Mouse (Mus musculus) liver, postnatal 0 days (tissue): ENCODE results near the gene Il12rb1. TPM values are rescaled to one million over a fixed set of nuclear protein-coding genes. Genes with fewer than 3 reads are reported as not detected.

ENCODE experiments used
- ATAC-seq: fragments of 200-750 bp; cut with Nextera tagmentation; 2 replicates; pipeline ENCODE4 v1.8.0; 2017; ENCODE audit warnings: mild to moderate bottlenecking, moderate library complexity
- DNase-seq: peaks from one replicate; pipeline ENCODE4 v3.0.0-alpha.2; 2016
- H3K27ac ChIP-seq: fragments of 300-500 bp; sonication (generic); 2 replicates; pipeline ENCODE4 v1.5.1; 2014; ENCODE audit warnings: antibody characterized with exemption, moderate library complexity, mild to moderate bottlenecking, low read depth
- H3K27me3 ChIP-seq: fragments of 300-500 bp; sonication (generic); 2 replicates; pipeline ENCODE4 v1.6.1; 2014; ENCODE audit warnings: low read length, control low read depth, mixed read lengths; ENCODE audit not compliant: insufficient read depth
- H3K36me3 ChIP-seq: fragments of 300-500 bp; sonication (generic); replicated peaks from 2 replicates; pipeline ENCODE4 v1.6.1; 2014; ENCODE audit warnings: mild to moderate bottlenecking, control low read depth, low read length, moderate library complexity, mixed read lengths; ENCODE audit not compliant: insufficient read depth
- H3K4me1 ChIP-seq: fragments of 300-500 bp; sonication (generic); 2 replicates; pipeline ENCODE4 v1.6.1; 2014; ENCODE audit warnings: antibody characterized with exemption, mild to moderate bottlenecking, control low read depth; ENCODE audit not compliant: insufficient read depth
- H3K4me2 ChIP-seq: fragments of 300-500 bp; sonication (generic); 2 replicates; pipeline ENCODE4 v1.6.1; 2014; ENCODE audit warnings: low read depth, mild to moderate bottlenecking, low read length, moderate library complexity, mixed read lengths
- H3K4me3 ChIP-seq: fragments of 300-500 bp; sonication (generic); 2 replicates; pipeline ENCODE4 v1.5.1; 2014; ENCODE audit warnings: low read depth, low read length
- H3K9ac ChIP-seq: fragments of 300-500 bp; sonication (generic); replicated peaks from 2 replicates; pipeline ENCODE4 v1.6.1; 2014; ENCODE audit warnings: mild to moderate bottlenecking, moderate library complexity
- H3K9me3 ChIP-seq: fragments of 300-500 bp; sonication (generic); 2 replicates; pipeline ENCODE4 v1.6.1; 2016; ENCODE audit warnings: mild to moderate bottlenecking, control low read depth, low read length, mixed read lengths
- CTCF ChIP-seq: sonication (generic); IDR thresholded peaks from 2 replicates; pipeline ENCODE4 v1.5.1; 2016; ENCODE audit warnings: antibody characterized with exemption, low read depth
- EP300 ChIP-seq: IDR thresholded peaks from 2 replicates; pipeline ENCODE4 v1.6.1; 2016; ENCODE audit warnings: antibody characterized with exemption, low read depth, mild to moderate bottlenecking
- WGBS: fragments of 180-500 bp; shearing (Covaris S2); extraction: QIAGEN DNeasy Blood & Tissue Kit; methylation state at CpG from one replicate; pipeline ENCODE4 v1.1.7; 2014; ENCODE audit not compliant: insufficient replicate concordance; 5-methylcytosine and 5-hydroxymethylcytosine counted together
- polyA plus RNA-seq: library from polyadenylated mRNA; unstranded; fragments of >200 nt; fragmentation: Nextera tagmentation; extraction: Ambion mirVana; gene quantifications from 2 replicates; pipeline ENCODE4 v1.2.1, GENCODE M21; 2015

Il12rb1 gene
- polyA plus RNA-seq, 1 experiment from 2014 or later = 0.25 TPM

- WGBS = 86% methylated on average over 12 of the region's 12 CpGs
- TF ChIP-seq EP300 (no peak), CTCF (no peak)
- Histone ChIP-seq H3K9ac (no peak overlapping the region; the same call in 1 of the 2 replicates), H3K36me3 (peaks cover 15% of the 10 kb centered on the region), H3K4me1 (peaks cover 28% of the 10 kb centered on the region), H3K27ac (no peak overlapping the region), H3K9me3 (no peaks in the 10 kb centered on the region), H3K4me2 (peak overlapping the region; percentile 7; the same call in 1 of the 2 replicates), H3K27me3 (no peaks in the 10 kb centered on the region), H3K4me3 (no peak overlapping the region)
- DNase-seq (no peak), ATAC-seq (no peak)
Observed at GRCm38 (mm10) chr8:70836666-70837065, 28.4 kb downstream of the Il12rb1 start.

DNA sequence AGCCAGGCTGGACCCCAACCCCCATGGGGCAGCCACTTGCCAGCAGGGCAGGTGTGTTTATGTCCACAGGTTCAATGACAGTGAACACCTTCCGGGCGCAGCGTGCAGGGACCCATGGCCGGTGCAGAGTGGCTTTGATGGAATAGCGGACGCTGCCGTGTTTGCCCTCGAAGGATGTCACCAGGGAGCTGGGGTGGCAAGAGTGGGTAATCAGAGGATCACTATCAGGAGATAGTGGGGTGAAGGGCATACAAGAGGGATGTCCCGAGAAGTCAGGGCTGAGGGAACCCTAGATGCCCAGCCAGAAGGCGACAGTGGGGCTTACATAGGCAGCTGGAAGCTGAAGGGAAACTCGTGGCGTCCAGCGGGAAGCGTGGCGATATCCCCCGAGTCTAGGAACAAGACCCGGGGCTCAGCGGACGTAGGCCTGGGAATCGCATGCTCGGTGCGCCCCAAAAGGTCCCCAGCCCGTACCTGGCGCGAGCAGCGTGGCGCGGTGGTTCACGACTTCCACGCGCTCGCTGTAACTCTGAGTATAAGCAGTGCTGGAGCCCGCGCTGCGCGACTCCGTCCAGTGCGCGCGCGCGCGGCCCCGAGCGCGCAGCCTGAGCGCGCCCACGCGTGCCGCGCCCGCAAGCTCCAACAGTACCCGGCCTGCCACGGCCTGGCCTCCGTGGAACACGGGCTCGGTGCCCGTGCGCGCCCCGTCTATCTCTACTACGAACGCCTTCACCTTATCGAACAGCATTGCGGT lies 30.6 kb downstream of the Il12rb1 start:
- H3K4me1 ChIP-seq = peaks cover 37% of the 10 kb centered on the region
- peak overlapping the region; percentile 94 for H3K27ac ChIP-seq
- TF ChIP-seq CTCF (no peak), EP300 (no peak)
- no peaks in the 10 kb centered on the region for H3K9me3 ChIP-seq
- peaks cover 15% of the 10 kb centered on the region for H3K36me3 ChIP-seq
- H3K27me3 ChIP-seq = no peaks in the 10 kb centered on the region
- peak overlapping the region; percentile 94 for H3K4me2 ChIP-seq
- DNase-seq = peak; percentile 43
- peak overlapping the region; percentile 81 for H3K9ac ChIP-seq
- ATAC-seq = peak; percentile 52
- WGBS = 3% methylated on average over 59 of the region's 66 CpGs
- peak overlapping the region; percentile 71 for H3K4me3 ChIP-seq

DNA sequence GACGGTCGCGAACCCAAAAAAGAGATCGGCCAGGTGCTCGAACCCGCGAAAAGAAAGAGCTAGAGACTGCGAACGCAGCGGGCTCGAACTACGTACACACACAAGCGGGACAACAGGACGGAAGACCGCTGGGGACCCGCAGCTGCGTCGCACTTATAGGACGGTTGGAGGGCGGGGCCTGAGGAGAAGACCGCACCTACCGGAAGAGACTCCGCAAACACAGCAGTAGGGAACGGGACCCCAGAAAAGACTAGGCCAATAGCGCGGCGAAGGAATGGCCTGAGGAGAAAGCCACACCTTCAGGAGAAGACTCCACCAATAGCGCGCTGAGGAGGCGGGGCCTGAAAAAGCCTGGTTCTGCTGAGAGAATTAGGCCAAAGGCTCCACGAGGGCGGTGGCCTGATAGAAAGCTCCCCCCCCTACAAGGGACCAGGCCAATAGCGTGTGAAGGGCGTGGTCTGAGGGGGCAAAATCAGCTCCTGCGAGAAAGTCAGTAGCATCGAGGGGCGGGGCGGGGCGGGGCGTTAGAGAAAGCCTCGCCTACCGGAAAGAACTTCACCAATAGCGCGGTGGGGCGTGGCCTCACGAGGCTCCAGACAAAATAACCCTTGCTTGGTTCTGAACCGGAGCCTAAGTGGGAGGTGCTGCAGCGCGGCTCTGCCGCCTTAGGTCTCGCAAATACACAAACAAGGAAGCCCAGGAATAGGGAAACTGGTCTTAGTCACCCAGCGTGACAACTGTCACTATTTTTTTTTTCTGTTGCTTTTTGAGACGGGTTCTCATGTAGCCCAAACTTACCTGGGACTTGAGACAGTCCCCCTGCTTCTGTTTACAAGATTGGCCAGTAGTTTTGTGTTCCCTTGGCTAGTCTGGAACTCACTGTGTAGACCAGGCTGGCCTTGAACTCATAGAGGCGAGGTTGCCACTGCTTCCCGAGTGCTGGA lies 31.4 kb downstream of the Il12rb1 start, which contains the start of gene Arrdc2:
Arrdc2 (minus strand) TSS at position 313 of the 944 bp plus-strand sequence.
- ATAC-seq (peak; percentile 92), DNase-seq (peak; percentile 100)
- Histone ChIP-seq H3K4me1 (peaks cover 44% of the 10 kb centered on the region), H3K9me3 (no peaks in the 10 kb centered on the region), H3K27ac (peak within 1 kb of the TSS; percentile 94), H3K36me3 (peaks cover 15% of the 10 kb centered on the region), H3K4me2 (peak within 1 kb of the TSS; percentile 94), H3K4me3 (peak within 1 kb of the TSS; percentile 71), H3K9ac (peak within 1 kb of the TSS; percentile 81), H3K27me3 (no peaks in the 10 kb centered on the region)
- TF ChIP-seq CTCF (peak; percentile 8; the same call in 1 of the 2 replicates), EP300 (peak; percentile 74; the same call in 1 of the 2 replicates)
- 2% methylated on average over 55 of the region's 55 CpGs for WGBS

- Histone ChIP-seq H3K27me3 (no peaks in the 10 kb centered on the region), H3K9me3 (no peaks in the 10 kb centered on the region), H3K4me3 (peak overlapping the region; percentile 40), H3K27ac (peak overlapping the region; percentile 94), H3K4me1 (peaks cover 39% of the 10 kb centered on the region), H3K9ac (0 out of 2 replicates have a peak overlapping the region, but pooled peaks have one; percentile 58), H3K4me2 (peak overlapping the region; percentile 58), H3K36me3 (peaks cover 9% of the 10 kb centered on the region)
- DNase-seq = no peak
- no peak for ATAC-seq
- 38% methylated on average over 10 of the region's 10 CpGs for WGBS
- TF ChIP-seq EP300 (0 out of 2 replicates have a peak, but pooled peaks have one; percentile 6), CTCF (no peak)
Observed at GRCm38 (mm10) chr8:70840590-70840989, 32.3 kb downstream of the Il12rb1 start.

GRCm38 (mm10) chr8:70841147-70842072 lies 33.2 kb downstream of the Il12rb1 start:
- 22% methylated on average over 22 of the region's 22 CpGs for WGBS
- peak overlapping the region; percentile 58 for H3K4me2 ChIP-seq
- peak overlapping the region; percentile 58 for H3K9ac ChIP-seq
- peaks cover 36% of the 10 kb centered on the region for H3K4me1 ChIP-seq
- peaks cover 5% of the 10 kb centered on the region for H3K36me3 ChIP-seq
- peak overlapping the region; percentile 40 for H3K4me3 ChIP-seq
- H3K27ac ChIP-seq = peak overlapping the region; percentile 94
- no peaks in the 10 kb centered on the region for H3K27me3 ChIP-seq
- no peaks in the 10 kb centered on the region for H3K9me3 ChIP-seq
- TF ChIP-seq EP300 = peak; percentile 5; the same call in 1 of the 2 replicates
- peak; percentile 99 for TF ChIP-seq CTCF
- ATAC-seq (no peak), DNase-seq (peak; percentile 95)
